ENCODE assay signal across 8 mouse cellular contexts in genomic region chr6:47314507-47315334, GRCm38 (mm10).
DNase-seq lines count a peak whose midpoint lies in the region; ATAC-seq and TF ChIP-seq lines count a peak whose summit lies in the region.

No protein-coding gene starts in this region.

- 56% methylated on average over 15 of the region's 15 CpGs for WGBS in heart, embryonic 14.5 days
- WGBS in limb, embryonic 14.5 days, result 53% methylated on average over 15 of the region's 15 CpGs
- WGBS in olfactory bulb, adult 2 months, result 50% methylated on average over 15 of the region's 15 CpGs

- no peaks in the 10 kb centered on the region for H3K36me3 ChIP-seq in heart, embryonic 14.5 days (ENCODE audit: control insufficient read depth, insufficient read depth, low read length)
- no peaks in the 10 kb centered on the region for H3K36me3 ChIP-seq in limb, embryonic 14.5 days (ENCODE audit: control insufficient read depth, insufficient read depth, low read length)

- H3K9ac ChIP-seq in heart, embryonic 14.5 days (ENCODE audit: low read length), result peak overlapping the region; percentile 38; the same call in 1 of the 2 replicates
- H3K9ac ChIP-seq in limb, embryonic 14.5 days (ENCODE audit: low read depth, low read length, severe bottlenecking), result peak overlapping the region; percentile 22; the same call in 1 of the 2 replicates

- H3K27me3 ChIP-seq in heart, embryonic 14.5 days (ENCODE audit: control insufficient read depth, insufficient read depth, low read length), result no peaks in the 10 kb centered on the region
- no peaks in the 10 kb centered on the region for H3K27me3 ChIP-seq in limb, embryonic 14.5 days (ENCODE audit: control insufficient read depth, insufficient read depth, low read length)

- peak overlapping the region in 1 of 2 experiments; percentile 22; a peak in 2 of 4 replicates for H3K4me3 ChIP-seq in heart, embryonic 14.5 days (ENCODE audit: control insufficient read depth in 1 of 2, insufficient read depth in 1 of 2, low read depth in 1 of 2, low read length in 2 of 2)
- peak overlapping the region; percentile 29 for H3K4me3 ChIP-seq in limb, embryonic 14.5 days (replicated peaks; ENCODE audit: low read length)
- peak overlapping the region; percentile 7 for H3K4me3 ChIP-seq in olfactory bulb, adult 2 months (ENCODE audit: insufficient read depth, low read depth, low read length)

- peak overlapping the region; percentile 58 for H3K4me2 ChIP-seq in heart, embryonic 14.5 days (ENCODE audit: low read length)
- peak overlapping the region; percentile 38 for H3K4me2 ChIP-seq in limb, embryonic 14.5 days (replicated peaks; ENCODE audit: low read depth, low read length, severe bottlenecking)

- TF ChIP-seq POLR2A in limb, embryonic 14.5 days (IDR thresholded peaks at IDR 0.05; ENCODE audit: borderline replicate concordance, extremely low read depth, insufficient read depth, insufficient read length), result no peak
- TF ChIP-seq POLR2A in olfactory bulb, adult 2 months (IDR thresholded peaks at IDR 0.05; ENCODE audit: insufficient read depth, low read depth, low read length), result no peak

- H3K4me1 ChIP-seq in heart, embryonic 14.5 days (ENCODE audit: control insufficient read depth in 2 of 2, insufficient read depth in 2 of 2, low read length in 2 of 2), result peaks cover 4 to 5% of the 10 kb centered on the region in 2 experiments; a peak in 3 of 4 replicates
- no peaks in the 10 kb centered on the region; the same call in 1 of the 2 replicates for H3K4me1 ChIP-seq in limb, embryonic 14.5 days (ENCODE audit: control insufficient read depth, insufficient read depth, low read length)
- H3K4me1 ChIP-seq in olfactory bulb, adult 2 months (ENCODE audit: control insufficient read depth, insufficient read depth, low read length), result peaks cover 6% of the 10 kb centered on the region

- peak; percentile 23 to 71 for DNase-seq in adrenal gland, adult (ENCODE audit: inconsistent age in 2 of 2, low spot score in 1 of 2)
- no peak for DNase-seq in adrenal gland, adult 18-20 months (ENCODE audit: low spot score in 2 of 2)
- DNase-seq in thymus, postnatal 14 days, result peak; percentile 10
- no peak for DNase-seq in thymus, postnatal 4 days
- peak; percentile 78 for DNase-seq in limb, embryonic 14.5 days (ENCODE audit: low spot score)
- no peak for DNase-seq in yolk sac, embryonic 10.5 days (ENCODE audit: low spot score)

- no peak for ATAC-seq in heart, embryonic 14.5 days (ENCODE audit: insufficient number of reproducible peaks, insufficient read depth, low FRiP score, low read depth)
- ATAC-seq in limb, embryonic 14.5 days (ENCODE audit: low FRiP score, low read depth), result 0 out of 2 replicates have a peak, but pooled peaks have one; percentile 19

- no peaks in the 10 kb centered on the region for H3K9me3 ChIP-seq in heart, embryonic 14.5 days (ENCODE audit: control insufficient read depth, low read length)
- no peaks in the 10 kb centered on the region for H3K9me3 ChIP-seq in limb, embryonic 14.5 days (ENCODE audit: control insufficient read depth, low read length)

- H3K27ac ChIP-seq in heart, embryonic 14.5 days (replicated peaks in 1 of 2; ENCODE audit: control insufficient read depth in 1 of 2, insufficient read depth in 1 of 2, low read depth in 2 of 2, low read length in 2 of 2), result no peak overlapping the region
- H3K27ac ChIP-seq in limb, embryonic 14.5 days (replicated peaks; ENCODE audit: low read depth, low read length), result peak overlapping the region; percentile 52
- no peak overlapping the region for H3K27ac ChIP-seq in olfactory bulb, adult 2 months (ENCODE audit: insufficient read depth, low read depth, low read length)

- TF ChIP-seq CTCF in olfactory bulb, adult 2 months (IDR thresholded peaks at IDR 0.05; ENCODE audit: insufficient read depth, low read depth, low read length), result no peak

Comparison
In these comparisons a context has a peak if more than half of its experiments do, and no peak if none do; other contexts are left out.
1. DNase-seq: peak in adrenal gland, adult (2 of 2), thymus, postnatal 14 days (single experiment) and limb, embryonic 14.5 days (single experiment); none in adrenal gland, adult 18-20 months (0 of 2), thymus, postnatal 4 days (single experiment) and yolk sac, embryonic 10.5 days (single experiment).